Mouse (Mus musculus) right cerebral cortex, postnatal 25 days (tissue): ENCODE measurements around the gene Arl13b.

Source experiments
- DNase-seq: peaks from one replicate; pipeline ENCODE4 v3.0.0; 2022

Gene Arl13b

DNA sequence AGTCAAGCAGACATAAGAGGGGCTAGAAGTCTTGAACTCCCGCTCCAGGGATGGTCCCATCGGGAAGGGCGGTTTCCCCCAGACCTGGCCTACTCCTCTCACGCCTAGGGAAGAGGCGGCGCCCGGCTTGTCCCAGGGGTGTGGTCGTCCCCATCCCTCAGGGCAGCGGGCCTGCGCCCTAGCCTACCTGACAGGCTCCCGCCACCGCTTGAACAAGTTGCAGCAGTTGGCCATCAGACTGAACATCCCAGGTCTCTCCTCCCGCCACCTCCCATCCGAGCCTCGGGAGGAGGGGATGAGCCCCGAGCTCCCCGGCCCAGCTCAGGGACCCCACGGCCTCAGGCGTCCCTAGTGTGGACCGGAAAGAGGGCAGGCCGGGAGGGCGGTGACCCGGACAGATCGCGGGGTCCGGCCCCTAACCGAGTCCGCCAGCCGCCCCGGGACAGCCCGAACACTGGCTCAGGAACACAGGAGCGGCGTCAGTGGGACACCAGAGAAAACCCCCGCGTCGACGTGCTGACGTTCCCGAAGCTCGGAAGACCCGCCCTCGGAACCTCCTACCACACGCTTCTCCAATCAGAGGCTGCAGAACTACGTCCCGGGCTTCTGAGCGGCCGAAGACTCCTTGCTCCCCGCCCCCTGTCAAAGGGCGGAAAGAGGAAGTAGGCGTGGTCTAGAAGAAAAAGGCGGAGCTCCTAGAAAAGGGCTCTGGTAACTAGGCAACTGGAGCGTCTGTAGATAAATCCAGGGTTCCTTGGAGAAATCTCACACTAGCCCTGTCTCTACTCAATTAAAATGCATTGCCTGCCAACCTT is at the start of gene Arl13b:
Gene Arl13b (minus strand): TSS at position 543 of the 815 bp plus-strand sequence.
- peak; percentile 91 for DNase-seq

DNA sequence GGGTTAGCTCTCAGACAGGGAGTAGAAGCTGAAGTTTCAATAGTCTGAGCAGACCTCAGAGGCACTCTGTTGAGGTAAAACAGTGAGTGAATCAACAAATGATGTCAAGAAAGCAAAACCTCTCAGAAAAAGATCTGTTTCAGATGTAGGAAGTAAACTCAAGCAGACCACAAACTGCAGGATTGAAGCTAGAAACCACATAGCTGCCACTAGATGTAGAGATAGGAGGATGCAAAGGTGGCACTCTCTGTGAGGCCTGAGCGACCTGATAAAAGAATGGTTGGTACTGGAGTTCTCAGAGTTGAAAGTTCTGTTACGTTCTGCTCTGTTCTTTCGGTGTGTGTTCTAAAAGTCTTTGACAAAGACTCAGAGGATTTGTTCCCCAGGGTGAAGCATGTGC is 49.0 kb upstream of the Arl13b start:
- DNase-seq: no peak

DNA sequence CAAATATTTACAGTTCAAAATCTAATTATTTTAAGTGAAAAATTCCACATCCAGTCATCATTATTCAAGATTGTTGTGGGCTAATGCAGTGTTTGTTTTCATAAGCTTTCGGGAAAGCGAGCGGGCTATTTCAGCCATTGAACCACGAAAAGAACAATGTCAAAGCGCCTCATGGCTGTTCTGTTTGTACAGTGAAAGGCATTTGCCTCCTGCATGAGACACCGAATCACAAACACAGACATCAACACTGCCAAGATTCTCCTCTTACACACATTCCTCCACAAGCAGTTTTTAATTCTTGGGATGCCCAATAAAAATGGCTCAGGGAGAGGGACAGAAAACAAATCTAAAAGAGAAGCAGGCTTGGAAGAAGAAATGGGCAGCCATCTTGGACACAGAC is 27.2 kb upstream of the Arl13b start:
- DNase-seq: no peak

DNA sequence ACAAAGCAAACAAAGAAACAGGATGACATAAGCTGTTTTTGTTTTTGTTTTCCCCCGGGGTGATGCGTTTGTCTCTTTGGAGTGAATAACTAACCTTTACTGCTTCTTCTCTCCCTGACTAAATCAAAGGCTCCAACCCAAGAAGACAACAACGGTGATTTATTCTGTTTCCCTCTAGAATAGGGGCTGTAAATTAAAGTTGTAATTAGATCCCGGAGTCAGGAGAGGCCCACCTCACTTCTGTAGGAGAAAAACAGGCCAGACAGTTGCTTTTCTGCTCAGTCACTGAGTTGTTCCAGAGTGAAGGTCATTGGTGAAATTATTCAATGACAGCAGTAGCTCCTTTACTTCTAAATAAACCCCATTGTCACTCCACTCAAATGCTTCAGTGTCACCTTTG is 26.3 kb upstream of the Arl13b start:
- no peak for DNase-seq

DNA sequence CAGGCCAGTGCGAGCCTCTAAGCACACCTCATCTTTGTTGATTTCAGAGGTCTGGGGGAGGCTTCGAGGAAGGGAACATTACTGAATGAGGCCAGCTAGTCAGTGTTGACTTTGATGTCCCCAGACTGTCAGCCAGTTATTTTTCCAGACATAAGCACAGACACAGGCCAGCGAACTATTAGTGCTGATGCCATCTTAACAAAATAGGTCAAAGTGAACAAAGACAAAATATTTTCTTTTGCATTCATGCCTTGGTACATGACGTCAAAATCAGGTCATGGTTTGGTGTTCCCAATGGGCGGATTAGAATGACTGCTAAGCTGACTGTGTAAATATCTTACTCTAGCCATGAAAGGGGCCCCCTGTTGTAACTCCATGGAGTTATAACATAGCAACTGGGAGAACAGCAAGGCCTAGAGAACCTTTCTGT is 25.9 kb upstream of the Arl13b start:
- DNase-seq: no peak

DNA sequence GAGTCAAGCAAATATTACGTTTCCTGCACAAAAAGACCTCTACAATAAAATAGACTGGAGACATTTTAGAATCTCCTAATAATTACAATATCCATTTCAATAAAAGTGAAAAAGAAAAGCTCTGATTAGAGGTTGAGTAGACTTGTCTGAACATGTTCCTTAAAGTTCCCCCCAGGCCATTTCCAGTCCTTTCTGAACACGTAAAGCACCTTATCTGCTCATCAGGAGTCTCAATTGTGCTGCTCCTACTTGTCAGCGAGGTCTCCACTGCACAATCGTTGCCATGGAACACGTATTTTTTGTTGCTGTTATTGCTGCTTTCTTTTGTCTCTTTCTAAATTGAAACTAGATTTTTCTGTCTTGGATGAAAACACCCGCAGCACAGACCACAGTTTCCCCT is 14.6 kb upstream of the Arl13b start:
- DNase-seq: no peak

DNA sequence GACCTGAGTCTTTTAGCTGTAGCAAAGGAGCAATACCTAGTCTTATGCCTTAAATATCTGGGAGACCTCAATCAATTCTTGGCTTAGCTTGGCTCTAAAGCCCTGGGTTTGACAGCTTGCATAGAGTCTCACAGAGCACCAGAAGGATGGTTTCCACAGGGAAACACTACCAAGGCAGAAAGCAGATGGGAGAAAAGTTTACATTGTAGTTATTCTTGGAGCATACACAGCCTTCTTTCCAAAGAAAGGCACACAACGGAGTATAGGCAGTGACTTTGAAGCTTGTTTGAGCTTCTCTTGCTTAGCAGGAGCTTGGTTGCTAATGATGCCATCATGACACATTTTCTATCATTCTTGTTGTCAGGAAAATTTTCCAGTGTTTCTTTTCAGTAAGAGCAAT is 13.3 kb upstream of the Arl13b start:
- DNase-seq: no peak

DNA sequence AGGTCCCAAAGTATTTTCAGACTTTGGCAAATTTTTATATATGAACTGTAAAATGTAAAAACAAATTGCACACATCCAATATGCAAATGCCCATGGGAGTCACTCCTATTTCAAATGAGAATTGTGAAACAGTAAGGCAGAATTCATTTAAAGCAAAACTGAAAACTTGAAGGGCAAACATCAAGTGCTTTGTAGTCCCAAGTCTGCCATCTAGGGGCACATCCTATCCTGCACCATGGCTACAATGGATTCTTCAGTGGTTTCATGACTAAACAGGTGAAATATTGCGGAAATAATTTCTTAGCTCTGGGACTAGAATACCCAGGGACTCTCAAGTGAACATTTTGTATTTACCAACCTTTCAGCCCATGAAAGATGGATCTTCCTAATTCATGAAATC is 11.2 kb upstream of the Arl13b start:
- DNase-seq: no peak

DNA sequence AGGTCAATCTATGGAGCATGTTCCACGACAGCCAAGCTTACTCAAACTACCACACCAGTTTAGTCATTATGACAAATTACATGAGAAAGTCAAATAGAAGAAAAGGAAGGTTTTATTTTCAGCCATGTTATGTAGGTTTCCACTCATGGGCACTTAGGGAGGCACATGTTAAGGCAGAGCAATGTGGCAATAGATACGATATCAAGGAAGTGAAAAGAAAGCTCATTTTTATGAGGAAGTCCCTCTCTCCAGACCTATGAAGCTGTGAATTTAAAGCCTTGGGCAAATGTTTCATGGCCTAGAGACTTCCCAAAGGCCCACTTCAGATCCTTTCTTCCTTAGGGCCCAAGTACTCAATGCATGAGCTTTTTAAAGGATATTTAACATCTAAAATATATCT is 10.7 kb upstream of the Arl13b start:
- DNase-seq: no peak

DNA sequence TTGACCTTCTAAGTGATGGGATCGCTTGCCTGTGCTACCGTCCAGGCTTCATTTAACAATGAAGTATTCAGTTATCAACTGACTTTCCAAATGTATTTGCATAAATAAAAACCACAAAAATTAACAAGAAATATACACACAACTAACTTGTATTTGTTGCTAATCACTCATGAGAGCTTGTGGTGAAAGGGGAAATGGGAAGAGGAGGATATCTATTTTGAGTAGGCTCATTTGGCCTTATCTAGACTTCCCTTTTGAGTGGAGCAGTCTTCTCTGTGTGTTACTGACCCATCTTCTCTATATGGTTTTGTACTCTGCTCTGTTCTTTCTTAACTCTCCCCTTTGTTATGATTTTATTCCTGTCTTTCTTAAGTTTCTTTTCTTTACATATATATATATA is 9.4 kb upstream of the Arl13b start:
- no peak for DNase-seq

DNA sequence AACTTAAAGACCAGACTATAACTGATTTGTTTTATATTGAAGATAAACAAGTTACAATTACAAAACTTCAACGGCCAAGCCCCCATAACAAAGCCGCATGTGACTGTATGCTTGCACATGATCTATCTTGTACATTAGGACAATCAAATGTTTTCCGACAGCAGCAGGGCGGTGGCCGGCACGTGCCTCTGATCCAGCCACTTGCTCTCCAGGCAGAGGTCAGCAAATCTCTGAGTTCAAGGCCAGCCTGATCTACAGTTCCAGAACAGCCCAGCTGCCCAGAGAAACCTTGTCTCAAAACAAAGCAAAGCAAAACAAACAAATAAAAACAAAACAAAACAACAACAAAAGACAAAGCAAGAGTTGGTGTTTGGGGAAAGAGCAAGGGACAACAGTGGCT is 8.5 kb upstream of the Arl13b start:
- no peak for DNase-seq

DNA sequence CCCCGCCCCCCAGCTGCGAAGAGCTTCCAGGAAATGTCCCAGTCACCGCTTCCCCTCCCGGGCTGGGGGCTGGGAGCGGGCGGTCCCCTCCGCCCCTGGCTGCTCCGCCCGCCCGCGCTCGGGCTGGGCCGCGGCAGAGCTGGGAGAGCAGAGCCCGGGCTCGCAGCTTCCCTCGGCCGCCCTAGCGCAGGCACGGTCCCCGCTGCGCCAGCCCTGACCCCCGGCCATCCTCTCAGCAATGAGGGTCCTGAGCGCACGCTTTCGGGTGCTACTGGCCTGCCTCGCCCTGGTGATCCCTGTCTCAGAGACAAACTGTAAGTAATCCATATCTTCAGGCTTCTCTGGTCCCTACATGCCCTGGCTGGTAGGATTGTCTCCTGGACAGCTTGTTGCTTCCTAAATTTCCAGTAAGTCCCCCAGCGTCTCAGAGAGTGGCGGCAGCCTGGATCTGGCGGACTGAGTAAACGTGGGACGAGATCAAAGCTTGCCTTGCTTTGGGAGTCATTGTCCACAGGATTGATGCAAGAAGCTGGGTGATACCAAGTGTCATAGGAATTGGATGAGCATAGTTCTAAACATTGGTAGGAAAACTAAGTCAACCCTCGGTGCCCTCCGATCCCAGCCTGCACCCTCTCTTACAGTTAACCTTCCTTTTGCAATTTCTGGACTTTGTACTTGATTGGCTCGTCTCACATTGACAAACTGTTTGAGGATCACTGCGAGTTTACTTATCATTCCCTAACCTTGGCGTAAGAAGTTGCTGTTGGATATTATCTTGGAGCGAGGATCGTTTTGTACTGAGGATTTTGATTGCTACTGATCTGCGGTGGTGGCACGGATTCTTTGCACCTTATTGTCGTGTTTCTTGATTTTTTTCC is 7.6 kb upstream of the Arl13b start, which contains the start of gene Pros1:
Gene Pros1 (plus strand): TSS at position 117 of the 878 bp plus-strand sequence.
- peak; percentile 38 for DNase-seq

DNA sequence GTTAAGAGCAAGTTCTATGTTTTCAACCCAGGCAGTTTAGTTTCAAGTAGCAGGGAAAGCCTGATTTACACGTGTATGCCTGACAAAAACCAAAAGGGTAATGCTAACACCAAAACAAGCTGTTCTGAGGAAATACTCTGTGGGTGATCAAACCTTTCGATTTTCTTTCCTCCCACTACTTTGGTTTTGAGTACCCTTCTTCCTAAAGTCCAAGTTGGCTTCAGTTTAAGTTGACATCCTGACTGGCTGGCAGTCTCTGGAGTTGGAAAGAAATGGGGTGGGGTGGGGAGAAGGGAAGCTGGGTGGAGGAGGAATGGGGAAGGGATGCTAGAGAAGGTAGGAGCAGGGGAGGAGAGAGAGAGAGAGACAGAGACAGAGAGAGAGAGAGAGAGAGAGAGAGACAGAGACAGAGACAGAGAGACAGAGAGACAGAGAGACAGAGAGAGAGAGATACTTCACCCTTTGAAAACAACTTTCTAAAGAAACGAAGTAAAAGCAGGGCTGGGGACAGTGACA is 6.8 kb upstream of the Arl13b start:
- DNase-seq: no peak

DNA sequence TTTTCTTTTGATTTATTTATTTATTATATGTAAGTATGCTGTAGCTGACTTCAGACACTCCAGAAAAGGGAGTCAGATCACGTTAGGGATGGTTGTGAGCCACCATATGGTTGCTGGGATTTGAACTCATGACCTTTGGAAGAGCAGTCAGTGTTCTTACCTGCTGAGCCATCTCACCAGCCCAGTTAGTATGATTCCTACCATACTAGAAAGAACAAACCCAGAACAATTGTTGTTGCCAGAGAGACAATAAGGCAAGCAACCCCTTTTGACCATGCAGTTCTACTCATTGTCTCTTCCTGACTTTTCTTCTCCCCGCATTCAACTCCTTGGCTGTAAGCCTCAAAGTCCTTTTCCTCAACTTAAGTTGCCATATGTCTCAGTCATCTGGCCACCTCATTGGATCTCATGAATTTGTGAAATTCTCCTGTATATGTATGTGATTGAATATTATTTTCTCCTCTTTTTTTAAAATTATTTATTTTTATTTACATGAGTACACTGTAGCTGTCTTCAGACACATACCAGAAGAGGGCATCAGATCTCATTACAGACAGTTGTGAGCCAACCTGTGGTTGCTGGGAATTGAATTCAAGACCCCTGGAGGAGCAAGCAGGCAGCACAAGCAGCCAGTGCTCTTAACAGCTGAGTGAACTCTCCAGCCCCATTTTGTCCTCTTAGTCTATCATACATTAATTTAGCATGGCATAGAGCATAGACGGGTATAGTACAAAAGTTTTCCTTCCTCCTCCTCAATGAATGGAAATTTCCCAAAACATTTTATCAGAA is 5.8 kb upstream of the Arl13b start:
- DNase-seq: no peak

DNA sequence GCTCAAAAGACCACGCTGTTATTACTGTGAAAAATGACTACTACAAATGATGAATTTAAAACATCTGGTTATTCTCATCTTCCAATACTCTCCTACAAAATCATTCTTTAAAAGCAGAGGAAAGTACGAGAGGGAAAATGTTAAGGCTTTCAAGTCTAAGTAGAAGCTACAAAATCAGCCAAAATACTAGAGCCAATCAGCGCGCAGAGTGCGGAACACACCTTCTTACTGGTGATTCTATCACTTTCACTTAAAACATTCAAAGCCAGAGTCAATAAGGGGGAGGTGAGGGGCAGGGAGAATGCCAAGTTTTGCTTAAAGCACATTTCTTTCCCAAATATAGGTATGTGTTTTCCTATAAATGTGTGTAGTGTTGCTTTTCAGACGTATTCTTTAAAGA is 1.5 kb downstream of the Arl13b start:
- no peak for DNase-seq

DNA sequence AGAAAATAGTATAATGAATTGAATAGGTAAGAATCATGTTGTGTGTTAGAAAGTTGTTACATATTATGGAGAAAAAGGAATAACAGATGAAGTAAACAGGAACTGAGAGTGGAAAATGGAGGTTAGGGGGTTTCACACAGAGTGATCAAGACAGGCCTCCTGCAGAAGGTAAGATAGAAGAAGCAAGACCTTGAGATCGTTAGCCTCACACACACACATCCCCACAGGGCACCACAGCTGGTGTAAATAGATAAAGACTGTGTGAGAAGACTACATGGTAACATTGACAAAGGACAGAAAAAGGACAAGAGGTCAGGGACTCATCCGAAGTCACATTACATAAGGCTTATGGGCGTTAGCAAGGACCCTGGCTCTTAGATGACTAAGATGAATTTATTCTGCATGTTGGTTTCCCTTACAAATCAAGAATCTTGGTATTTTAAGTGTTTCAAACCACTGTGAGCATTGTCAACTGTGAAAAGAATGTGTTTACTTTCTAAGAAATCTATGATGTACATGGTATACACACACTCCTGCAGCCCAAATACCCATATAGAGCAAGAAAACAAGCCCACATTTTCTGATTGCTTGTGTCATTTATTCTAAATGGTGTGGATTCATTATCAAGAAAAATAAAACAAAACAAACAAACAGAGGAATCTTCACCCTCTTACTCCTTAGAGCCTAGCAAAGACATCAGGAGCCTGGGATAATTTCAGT is 12.7 kb downstream of the Arl13b start:
- no peak for DNase-seq

DNA sequence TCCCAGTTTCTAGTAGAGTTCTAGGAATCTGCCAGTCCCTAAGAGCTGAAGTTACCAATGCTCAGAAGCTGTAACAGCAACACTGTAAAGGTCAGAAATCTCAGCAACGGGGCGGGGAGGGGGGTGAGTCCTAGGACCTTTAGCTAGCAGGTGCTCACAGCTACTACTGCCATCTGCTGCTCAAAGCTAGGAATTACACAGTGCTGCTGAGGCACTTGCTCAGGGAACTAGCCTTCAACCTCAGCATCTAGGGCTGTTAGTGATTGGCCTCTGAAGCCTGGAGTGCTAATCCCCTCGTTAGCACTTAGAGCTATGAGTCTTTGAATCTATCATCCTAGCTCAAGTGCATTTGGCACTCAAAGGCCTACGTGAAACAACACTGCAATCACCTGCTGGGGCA is 14.4 kb downstream of the Arl13b start:
- DNase-seq: no peak

DNA sequence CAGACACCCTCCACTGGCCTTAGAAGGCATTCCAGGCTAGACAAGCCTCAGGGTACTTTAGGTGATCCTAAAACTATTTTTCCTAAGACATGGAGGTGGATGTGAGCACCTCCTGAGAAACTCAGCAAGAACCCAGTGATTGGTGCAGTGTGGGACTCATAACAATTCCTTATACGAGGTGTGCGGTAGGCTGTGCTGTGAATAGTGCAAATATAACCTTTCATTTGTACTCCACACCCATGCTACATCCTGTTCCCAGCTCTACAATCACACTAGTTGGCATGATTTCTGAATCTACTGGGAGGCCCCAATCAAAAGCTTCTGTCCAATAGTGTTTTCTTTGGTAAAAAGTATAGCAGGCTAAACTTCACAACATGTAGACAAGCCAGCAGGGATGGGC is 14.8 kb downstream of the Arl13b start:
- DNase-seq: no peak

DNA sequence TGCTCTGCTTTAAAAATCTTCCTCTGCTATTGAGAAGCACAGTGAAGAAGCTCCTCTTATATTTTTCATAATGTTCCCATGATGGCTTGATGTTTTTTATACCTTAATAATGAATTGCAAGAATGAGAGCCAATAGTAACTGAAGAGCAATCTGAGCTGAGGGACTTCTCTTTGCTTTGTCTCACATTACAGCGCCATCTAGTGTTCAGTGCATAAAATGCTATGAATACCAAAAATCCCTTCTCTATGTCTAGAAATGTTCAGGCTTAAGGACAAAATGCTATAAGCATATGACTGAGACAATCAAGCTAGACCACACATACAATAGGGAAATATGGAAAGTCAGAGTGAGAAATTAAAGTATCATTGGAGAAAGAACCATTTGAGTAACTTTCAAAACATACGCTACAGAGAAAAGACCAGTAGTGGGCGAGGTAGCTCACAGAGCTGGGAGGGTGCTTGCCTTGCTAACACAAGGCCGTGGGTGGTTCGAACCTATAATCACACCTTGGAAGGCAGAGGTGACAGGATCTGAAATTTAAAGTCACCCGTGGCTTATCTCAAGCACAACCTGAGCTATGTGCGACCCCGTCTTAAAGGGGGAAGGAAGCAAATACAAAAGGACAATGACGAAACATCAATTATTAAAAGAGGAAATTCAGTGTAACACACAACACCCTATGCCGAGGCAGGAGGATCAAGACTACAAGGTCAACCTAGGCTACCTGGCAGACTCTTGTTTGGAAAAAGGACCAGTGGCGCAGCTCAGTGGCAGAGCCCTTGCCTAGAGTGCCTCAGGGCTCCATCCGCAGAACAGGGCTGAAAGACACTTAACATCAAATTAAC is 20.5 kb downstream of the Arl13b start:
- no peak for DNase-seq

DNA sequence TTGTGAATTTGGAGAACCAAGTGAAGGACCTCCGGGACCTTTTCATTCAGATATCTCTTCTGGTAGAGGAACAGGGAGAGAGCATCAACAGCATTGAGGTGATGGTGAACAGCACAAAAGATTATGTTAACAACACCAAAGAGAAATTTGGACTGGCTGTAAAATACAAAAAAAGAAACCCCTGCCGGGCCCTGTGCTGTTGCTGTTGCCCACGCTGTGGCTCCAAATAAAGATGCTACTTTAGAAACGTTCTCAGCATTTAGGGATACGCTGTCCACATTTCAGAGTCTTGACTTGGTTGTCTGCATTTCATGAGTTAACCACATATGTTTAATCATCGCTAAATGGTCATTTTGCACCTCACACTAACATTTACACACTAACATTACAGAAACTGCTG is 24.4 kb downstream of the Arl13b start:
- no peak for DNase-seq

DNA sequence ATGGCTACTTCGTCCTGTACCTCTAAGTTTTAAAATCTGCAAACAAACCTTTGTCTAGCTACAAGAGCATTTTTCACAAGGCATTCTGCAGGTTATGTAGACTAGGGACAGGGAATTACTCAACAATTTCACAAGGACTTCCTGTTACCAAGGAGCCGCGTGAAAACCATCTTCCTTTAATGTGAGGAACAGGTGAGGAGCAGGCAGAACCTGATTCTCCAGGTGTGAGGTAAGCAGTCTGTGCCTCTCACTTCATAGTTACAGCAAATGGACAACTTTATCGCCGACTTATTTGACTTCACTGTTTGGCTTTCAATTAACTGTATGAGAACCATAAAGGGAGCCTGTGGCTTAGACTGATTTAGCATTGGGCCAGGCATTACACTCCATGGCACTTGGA is 32.3 kb downstream of the Arl13b start, which contains the start of gene Stx19:
Gene Stx19 (plus strand): TSS at position 186 of the 400 bp plus-strand sequence.
- DNase-seq: no peak
